Mouse (Mus musculus): ENCODE results near the gene Tmtc2.

DNA sequence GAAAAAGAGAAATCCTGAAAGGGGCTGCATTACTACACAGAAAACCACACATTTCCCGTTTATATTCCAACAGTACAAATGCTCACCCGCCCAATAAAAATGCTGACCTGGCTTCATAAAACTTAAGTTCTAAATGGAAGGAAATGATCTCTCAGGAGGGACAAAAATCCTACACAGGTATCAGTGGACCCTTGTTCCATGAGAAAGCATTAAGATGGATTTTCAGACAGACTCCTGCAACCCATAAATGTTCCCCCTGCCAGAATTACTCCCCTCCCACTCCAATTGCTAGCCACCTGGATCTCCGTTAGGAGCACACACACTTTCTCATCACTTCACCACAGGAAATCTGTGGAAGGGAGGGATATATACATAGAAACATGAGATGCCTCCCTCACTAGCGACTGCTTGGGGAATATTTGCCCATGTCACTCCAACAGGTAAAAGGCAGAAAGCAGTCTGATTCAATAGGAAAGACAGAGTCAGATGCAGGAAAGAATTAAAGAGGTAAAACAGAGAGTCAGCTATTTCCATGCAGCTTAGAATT lies 250.5 kb downstream of the Tmtc2 start:
- TF ChIP-seq CTCF (conservative IDR thresholded peaks at IDR 0.05; ENCODE audit: low read length) (no peak), POU5F1 (IDR thresholded peaks at IDR 0.05; ENCODE audit: borderline replicate concordance, low read length) (no peak), NANOG (IDR thresholded peaks at IDR 0.05; ENCODE audit: borderline replicate concordance, low read length) (no peak)
